Mouse (Mus musculus): ENCODE measurements at regions not wholly inside any gene's neighbourhood (a gene's known extent, or its start where the extent isn't known, plus 50 kb on each side); places are given as distances from the start of the nearest gene placed in this dataset.
A peak's percentile ranks its signal among the peaks of the same experiment; 100 is the strongest.

DNA sequence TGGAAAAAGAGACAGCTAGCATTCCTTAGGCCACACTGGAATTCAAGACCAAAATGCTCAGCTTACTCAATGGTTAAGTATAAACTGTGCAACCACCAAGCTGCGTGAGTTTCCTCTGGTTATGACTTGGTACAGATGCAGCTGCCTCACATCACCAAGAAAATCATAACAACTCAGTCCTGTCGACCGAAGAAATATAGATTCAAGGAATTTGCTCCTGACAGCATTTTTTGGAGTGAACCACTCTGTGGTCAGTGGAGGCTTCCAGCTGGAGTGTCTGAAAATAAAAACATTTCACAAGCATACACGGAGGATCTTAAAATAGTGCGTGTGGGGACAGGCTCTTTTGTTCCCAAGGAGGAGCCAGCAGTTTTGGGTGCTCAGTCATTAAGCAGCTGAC is 253.8 kb downstream of the Bckdhb start:
- DNase-seq (ENCODE audit: low read depth, low spot score), result no peak

- no peak for DNase-seq (ENCODE audit: low read depth, low spot score)
Measured at GRCm38 (mm10) chr9:84179238-84179637, 254.3 kb downstream of the Bckdhb start.

DNA sequence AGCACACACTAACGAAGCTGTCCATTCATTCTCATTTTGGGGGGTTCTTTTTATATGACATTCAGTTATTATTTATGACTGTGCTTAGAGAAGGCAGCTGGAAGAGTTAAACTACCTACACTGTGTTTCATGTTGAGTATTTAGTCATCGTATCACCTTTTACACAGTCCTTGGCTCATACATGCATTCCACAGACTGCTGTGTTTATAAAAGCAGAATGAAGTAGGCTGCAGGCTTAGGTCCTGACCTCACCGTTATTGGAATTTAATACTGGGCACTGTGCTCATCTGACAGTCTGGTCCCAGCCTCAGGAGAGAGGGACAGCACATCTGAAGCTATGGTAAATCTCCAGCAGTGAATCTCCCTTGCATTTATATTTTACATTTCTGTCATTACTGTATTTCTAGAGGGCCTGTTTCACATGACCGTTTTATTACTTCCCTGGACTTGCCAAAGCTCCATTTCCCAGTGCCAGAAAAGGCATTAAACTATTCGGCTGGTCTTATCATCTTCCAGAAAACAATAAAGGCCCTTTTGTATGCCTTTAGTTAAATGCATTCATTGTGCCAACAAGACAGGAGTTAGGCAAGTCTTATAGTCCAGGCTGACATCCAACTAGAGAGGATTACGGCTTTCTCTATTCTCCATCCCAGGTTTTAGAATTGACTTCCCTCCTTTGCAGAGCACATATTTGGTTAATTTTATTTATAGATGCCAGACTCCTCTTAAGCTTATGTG is 258.9 kb downstream of the Bckdhb start:
- no peak for DNase-seq (ENCODE audit: low read depth, low spot score)

GRCm38 (mm10) chr9:84187531-84187930 is 262.6 kb downstream of the Bckdhb start:
- no peak for DNase-seq (ENCODE audit: low read depth, low spot score)

GRCm38 (mm10) chr9:84193405-84193804 is 268.5 kb downstream of the Bckdhb start:
- DNase-seq (ENCODE audit: low read depth, low spot score), result no peak

- no peak for DNase-seq (ENCODE audit: low read depth, low spot score)
Measured at GRCm38 (mm10) chr9:84194716-84195115, 269.8 kb downstream of the Bckdhb start.

DNA sequence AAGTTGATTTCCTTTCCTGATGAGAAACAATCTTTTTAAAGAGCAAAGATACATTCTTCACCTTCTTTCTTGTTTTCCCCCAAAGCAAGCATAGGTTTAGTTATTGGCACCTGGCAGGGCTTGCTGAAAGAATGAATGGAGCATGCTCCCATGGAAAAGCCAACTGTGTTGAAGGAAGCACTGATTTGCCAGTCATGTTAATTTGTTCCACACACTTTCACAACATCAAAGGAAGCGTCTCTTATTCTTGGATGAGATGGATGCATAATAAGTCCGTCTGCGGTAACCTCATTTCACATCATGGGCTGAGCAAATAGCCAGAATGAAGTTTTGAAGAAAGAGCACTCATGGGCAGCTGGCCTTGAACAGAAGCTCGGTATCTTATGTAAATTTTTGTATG is 270.4 kb downstream of the Bckdhb start:
- no peak for DNase-seq (ENCODE audit: low read depth, low spot score)

DNA sequence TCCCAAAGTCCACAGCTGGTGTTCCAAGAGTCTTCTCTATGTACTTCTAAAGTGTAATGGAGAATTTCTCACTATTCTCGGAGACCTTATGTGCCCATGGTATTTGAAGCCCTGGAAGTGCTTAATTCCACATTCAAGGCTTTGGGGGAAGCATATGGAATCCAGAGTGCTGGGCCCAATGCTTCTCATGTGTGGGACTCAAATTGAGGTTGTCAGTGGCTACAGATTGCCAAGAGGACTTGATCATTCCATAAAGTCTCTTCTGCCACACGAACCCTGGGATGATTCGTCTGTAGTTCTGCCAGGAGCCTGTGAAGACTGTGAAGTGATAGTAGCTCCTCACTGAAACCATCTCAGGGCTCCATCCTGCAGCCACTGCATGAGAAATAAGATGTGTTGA is 275.3 kb downstream of the Bckdhb start:
- DNase-seq (ENCODE audit: low read depth, low spot score), result no peak

- no peak for DNase-seq (ENCODE audit: low read depth, low spot score)
Measured at GRCm38 (mm10) chr9:84204056-84204455, 279.1 kb downstream of the Bckdhb start.

GRCm38 (mm10) chr9:84240491-84240975 is 315.6 kb downstream of the Bckdhb start:
- no peak for DNase-seq (ENCODE audit: low read depth, low spot score)

DNA sequence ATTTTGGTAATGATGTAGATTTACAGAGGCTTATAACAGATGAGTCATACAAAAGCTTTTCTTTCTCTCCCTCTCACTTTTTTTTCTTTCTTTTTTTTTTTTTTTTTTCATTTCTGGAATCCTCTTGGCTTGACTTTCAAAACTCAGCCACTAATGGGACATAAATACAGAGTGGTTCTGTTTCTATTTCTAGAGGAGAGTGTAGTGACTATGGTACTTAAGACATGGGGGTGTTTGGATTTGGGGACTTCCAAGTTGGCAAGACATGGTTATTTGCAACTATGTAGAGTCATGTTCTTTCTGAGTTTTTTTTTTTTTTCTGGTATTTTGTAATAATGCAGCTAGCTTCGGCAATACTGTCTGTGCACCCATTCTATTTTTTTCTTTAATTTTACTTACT is 324.8 kb downstream of the Bckdhb start:
- no peak for DNase-seq (ENCODE audit: low read depth, low spot score)

DNA sequence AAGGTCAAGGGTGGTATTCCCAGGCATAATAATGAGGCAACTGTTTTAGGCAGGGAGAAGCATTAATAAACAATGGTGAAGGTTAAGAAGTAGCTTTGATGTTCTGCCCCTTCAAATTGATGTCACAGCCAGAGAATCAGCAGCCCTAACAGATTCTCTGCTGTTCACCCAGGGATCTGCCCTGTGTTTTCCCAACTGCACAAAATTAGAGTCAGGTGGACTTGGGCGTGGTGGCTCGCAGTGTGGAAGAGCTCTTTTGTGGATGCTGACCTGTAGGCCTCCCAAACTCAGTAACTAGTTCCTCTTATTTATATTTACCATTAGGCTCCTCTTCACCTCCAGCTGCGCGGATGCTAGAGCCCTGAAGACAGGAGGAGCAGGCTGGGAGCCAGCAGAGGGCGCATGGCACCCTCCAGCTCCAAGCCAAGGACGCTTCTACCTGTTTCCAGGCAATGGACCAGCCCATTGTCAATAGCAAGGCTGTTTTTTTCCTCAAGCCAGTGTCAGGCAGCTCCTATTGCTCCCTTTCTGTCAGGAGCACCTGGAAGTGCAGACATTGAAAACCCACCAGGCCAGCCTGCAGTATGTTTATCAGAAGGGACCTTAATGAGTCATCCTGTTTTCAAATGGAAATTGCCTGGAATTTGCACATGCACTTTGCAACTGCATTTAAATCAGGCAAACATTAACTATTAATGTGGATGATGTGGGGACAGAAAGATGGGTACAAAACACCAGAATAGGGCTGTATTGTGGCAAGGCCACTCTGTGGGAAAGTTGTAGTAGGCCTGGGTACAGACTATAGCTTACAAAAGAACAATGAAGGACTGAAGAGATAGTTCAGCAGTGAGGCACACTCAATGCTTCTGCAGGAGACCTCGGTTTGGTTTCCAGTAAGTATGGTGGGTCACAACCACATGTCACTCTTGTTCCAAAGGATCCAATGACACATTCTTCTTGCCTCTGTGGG is 328.4 kb downstream of the Bckdhb start:
- DNase-seq (ENCODE audit: low read depth, low spot score), result peak; percentile 55

- DNase-seq (ENCODE audit: low read depth, low spot score), result no peak
Measured at GRCm38 (mm10) chr9:84258488-84258887, 333.5 kb downstream of the Bckdhb start.

DNA sequence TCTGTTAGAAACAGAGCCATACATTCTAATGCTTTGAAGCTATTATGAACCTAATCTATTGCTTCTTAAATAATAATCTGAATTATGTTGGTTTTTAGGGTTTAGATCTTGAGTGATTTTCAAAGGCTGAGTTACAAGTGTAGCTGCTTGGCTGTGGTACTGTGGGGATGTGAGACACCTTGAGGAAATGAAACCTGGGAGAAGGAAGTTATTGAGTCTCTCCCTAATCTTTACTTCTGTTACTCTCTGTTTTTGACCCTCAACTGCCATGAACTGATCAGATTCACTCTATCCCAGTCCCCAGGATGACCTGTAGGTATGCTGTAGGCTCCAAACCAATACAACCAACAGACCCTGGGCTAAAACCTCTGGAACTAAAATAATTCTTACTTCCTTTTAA is 334.8 kb downstream of the Bckdhb start:
- no peak for DNase-seq (ENCODE audit: low read depth, low spot score)

DNA sequence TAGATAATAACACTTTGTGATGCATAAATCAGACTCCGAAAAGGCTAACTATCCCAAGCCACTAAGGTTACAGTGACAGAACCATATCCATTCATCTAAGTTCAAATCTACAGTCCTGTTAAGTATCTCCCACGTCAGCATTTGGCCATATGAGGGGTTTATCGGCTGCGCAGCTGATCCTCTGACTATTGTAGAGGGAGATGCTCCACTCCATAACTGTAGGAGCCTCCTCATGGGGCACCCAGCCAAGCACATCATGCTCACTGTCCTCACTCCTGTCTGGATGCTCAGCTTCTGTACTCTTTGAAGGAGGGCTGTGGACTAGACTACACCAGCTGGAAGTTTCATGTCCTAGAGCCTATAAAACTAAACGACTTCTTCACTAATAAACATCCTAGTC is 337.2 kb downstream of the Bckdhb start:
- DNase-seq (ENCODE audit: low read depth, low spot score), result no peak

DNA sequence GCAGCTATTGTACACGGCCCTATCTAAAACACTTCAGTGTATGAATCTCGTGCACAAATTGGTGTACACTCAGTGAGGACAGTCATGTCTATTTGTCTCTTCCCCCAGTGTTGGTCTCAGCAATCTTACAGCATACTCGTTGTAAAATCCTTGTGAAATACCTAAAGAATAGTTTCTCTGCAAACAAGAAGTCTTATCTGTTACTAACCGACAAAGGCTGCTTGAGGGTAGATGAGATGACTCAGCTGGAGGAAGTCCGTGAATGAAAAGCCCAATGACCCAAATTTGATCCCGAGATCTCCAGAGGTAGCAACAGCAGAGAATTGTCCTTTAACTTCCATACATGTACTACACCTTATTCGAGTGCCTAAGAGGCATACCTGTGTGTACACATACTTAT is 342.0 kb downstream of the Bckdhb start:
- no peak for DNase-seq (ENCODE audit: low read depth, low spot score)

GRCm38 (mm10) chr9:84274608-84275007 is 349.7 kb downstream of the Bckdhb start:
- DNase-seq (ENCODE audit: low read depth, low spot score), result no peak

- no peak for DNase-seq (ENCODE audit: low read depth, low spot score)
Measured at GRCm38 (mm10) chr9:84278295-84278694, 353.4 kb downstream of the Bckdhb start.

DNA sequence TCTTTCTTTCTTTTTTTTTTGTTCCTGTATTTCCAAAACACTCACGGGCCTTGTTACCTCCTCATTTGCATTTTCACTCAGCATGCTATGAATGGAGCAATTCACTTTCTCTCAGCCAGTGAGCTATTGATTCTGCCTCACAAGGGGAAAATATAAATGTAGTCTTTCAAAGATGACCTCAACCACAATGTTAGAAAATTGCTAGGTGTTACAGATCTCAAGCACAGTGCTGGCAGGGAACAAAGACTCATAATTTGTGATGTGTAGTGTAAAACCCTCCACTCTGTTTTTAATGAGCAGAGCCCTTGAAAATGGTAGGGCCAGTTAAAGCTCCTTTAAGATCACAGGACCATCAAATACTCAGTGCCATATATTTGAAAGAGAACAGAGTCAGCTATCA is 353.8 kb downstream of the Bckdhb start:
- no peak for DNase-seq (ENCODE audit: low read depth, low spot score)

DNA sequence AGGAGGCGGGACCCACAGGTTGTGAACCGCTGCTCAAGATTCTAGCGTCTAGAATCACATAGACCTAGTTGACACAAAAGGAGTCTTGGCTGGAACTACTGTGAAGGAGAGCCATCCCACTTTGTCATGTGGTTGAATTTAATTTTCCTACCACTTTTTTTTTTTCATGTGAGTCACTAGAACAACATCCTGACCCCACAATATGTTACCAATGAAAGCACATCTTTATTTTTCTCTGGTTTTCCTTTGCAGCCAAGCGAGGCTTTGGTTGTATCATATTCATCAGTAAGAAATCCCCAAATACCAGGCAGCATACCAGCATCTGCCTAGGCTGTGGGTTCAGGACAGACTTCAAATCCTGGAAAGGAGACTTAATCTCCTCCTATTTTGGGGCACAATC is 356.0 kb downstream of the Bckdhb start:
- DNase-seq (ENCODE audit: low read depth, low spot score), result no peak

DNA sequence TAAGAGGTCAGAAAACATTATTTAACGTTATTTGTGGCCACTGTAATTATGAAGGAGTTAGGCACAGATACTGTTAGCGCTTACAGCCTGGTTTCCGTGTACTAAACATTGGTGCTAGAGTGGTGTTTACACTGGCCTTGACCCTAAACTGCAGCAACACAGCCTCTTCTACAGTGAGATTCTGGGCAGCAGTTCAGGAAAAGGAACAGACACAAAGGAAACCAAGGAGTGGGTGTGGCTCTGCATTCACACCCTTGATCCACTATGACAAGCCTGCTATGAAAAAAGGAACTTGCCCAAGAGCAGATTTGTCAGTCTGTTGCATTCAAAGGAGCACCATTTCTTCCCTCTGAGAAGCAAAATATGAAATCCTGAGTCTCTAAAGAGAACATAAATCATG is 356.7 kb downstream of the Bckdhb start:
- DNase-seq (ENCODE audit: low read depth, low spot score), result no peak

DNA sequence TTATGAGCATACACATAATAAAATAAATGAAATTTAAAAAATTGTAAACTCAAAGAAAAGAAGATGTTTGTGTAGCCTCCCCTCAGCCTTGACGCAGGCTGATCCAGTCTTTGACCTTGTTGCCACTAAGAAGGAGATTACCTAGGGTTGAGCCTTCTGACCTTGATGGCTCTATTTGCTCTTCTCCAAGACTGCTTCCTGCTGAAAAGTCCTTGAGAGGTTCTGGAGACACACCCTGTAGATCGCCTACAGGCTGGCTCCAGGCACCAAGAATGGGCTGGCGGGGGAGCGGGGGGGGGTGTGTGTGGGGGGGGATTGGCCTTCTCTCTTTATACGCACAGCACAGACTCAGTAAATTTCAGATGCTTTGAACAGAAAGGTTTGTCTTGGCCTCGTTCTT is 358.4 kb downstream of the Bckdhb start:
- DNase-seq (ENCODE audit: low read depth, low spot score), result no peak

DNA sequence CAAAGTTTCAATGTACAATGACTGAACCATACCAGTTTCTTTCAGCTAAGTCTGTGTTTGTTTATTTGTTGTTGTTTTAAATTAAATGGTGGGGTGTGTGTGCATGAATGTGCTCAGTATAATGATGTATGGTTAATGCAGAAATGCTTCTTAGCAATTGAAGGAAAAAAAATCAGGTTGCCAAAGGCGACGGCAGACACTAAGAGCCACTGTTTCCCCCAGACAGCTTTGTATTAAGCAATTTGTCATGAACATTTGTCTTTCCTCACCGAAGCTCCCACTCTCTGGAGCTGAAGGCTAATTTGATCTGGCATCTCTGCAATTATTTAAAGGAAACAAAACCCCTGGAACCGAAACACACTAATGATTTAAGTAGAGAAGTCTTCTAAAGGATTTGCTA is 360.7 kb downstream of the Bckdhb start:
- no peak for DNase-seq (ENCODE audit: low read depth, low spot score)

Data from mesoderm, embryonic 11.5 days (tissue).